Mouse (Mus musculus): ENCODE measurements around the gene Gm3646. TPM values are rescaled to one million over a fixed set of nuclear protein-coding genes. Genes with fewer than 3 reads are reported as not detected.

The Gm3646 gene
- total RNA-seq, 1 experiment from 2014 or later: not detected

Other genes starting within 250 kb of the Gm3646 start
- gene Rnf149, start 227.9 kb downstream of the Gm3646 start, total RNA-seq (2017): 478 and 497 TPM in 2 replicates
- 0.23 and 0.37 TPM in 2 replicates for gene Creg2, start 153.9 kb downstream of the Gm3646 start, total RNA-seq (2017)
- gene Rfx8, start 84.3 kb downstream of the Gm3646 start, total RNA-seq (2017): not detected in 2 replicates
- 226 and 236 TPM in 2 replicates for gene Map4k4, start 95.6 kb upstream of the Gm3646 start, total RNA-seq (2017)

Data from neutrophil, adult 5-6 weeks (primary cell).